Mouse (Mus musculus) ES-E14 (cell line): ENCODE data around the gene Knop1.

Experiments
- CHD2 ChIP-seq: IDR thresholded peaks from 2 replicates; pipeline ENCODE4 v1.6.1; 2014; ENCODE audit warnings: mild to moderate bottlenecking, low read depth, low read length, inconsistent platforms
- MAFK ChIP-seq: IDR thresholded peaks from 2 replicates; pipeline ENCODE4 v1.6.1; 2014; ENCODE audit warnings: mild to moderate bottlenecking, low read depth, low read length, inconsistent platforms; ENCODE audit not compliant: insufficient read depth
- ZC3H11A ChIP-seq: IDR thresholded peaks from 2 replicates; pipeline ENCODE4 v1.6.1; 2012; ENCODE audit warnings: low read depth, mild to moderate bottlenecking, inconsistent platforms, low read length, borderline replicate concordance

- TF ChIP-seq CHD2 (no peak), MAFK (no peak), ZC3H11A (no peak)
These were observed 39.7 kb upstream of the Knop1 start for GRCm38 (mm10) chr7:118895469-118896450.
